Mouse (Mus musculus) C2C12 (cell line): ENCODE measurements around the gene Spg7.

Source experiments
- CTCF ChIP-seq: IDR thresholded peaks from one replicate; pipeline ENCODE4 v1.5.1; 2011; ENCODE audit not compliant: control insufficient read depth, insufficient read depth, insufficient read length
- FOSL1 ChIP-seq: IDR thresholded peaks from one replicate; pipeline ENCODE4 v1.8.0; 2011; ENCODE audit warnings: mild to moderate bottlenecking, low read length; ENCODE audit not compliant: poor library complexity, insufficient read depth, severe bottlenecking

GRCm38 (mm10) chr8:123108953-123109352, 46.2 kb downstream of the Spg7 start:
- TF ChIP-seq CTCF, result no peak
- no peak for TF ChIP-seq FOSL1
